Mouse (Mus musculus) thymus, adult 2 months (tissue): Measurements from ENCODE around the gene Lfng. TPM values are rescaled to one million over a fixed set of nuclear protein-coding genes. Genes with fewer than 3 reads are reported as not detected.

Experiments
- DNase-seq: peaks from one replicate; pipeline ENCODE4 v3.0.0; 2021
- H3K27ac ChIP-seq: fragments of 200-500 bp; 2 replicates; pipeline ENCODE4 v1.5.1; 2012; ENCODE audit warnings: low read length, control low read depth; ENCODE audit not compliant: control insufficient read depth, insufficient read depth
- H3K27me3 ChIP-seq: fragments of 200-500 bp; 2 replicates; pipeline ENCODE4 v1.6.1; 2012; ENCODE audit warnings: mild to moderate bottlenecking, low read length, moderate library complexity, mixed read lengths; ENCODE audit not compliant: control insufficient read depth, insufficient read depth
- H3K36me3 ChIP-seq: fragments of 200-500 bp; 2 replicates; pipeline ENCODE4 v1.6.1; 2012; ENCODE audit warnings: mild to moderate bottlenecking, low read length, moderate library complexity; ENCODE audit not compliant: control insufficient read depth, insufficient read depth
- H3K4me1 ChIP-seq: fragments of 200-500 bp; replicated peaks from 2 replicates; pipeline ENCODE4 v1.6.1; 2012; ENCODE audit warnings: low read length; ENCODE audit not compliant: control insufficient read depth, insufficient read depth
- H3K4me3 ChIP-seq: fragments of 200-500 bp; 2 replicates; pipeline ENCODE4 v1.5.1; 2012; ENCODE audit warnings: mild to moderate bottlenecking, low read length, control low read depth, moderate library complexity; ENCODE audit not compliant: control insufficient read depth, insufficient read depth
- CTCF ChIP-seq: fragments of 200-500 bp; IDR thresholded peaks from 2 replicates; pipeline ENCODE4 v1.5.1; 2012; ENCODE audit warnings: mild to moderate bottlenecking, control low read depth, low read length, moderate library complexity, borderline replicate concordance; ENCODE audit not compliant: control insufficient read depth, poor library complexity, insufficient read depth; ENCODE audit errors: extremely low read depth
- POLR2A ChIP-seq: fragments of 200-500 bp; IDR thresholded peaks from 2 replicates; pipeline ENCODE4 v1.6.1; 2012; ENCODE audit warnings: mild to moderate bottlenecking, low read length, control low read depth, moderate library complexity; ENCODE audit not compliant: control insufficient read depth, poor library complexity, insufficient read depth; ENCODE audit errors: extremely low read depth
- WGBS: fragments of 180-500 bp; shearing (Covaris S2); methylation state at CpG from one replicate; pipeline ENCODE4 v1.1.7; 2018; 5-methylcytosine and 5-hydroxymethylcytosine counted together
- polyA plus RNA-seq: library from polyadenylated mRNA; depleted of rRNA; stranded (reverse); fragments of >200 nt; gene quantifications from 2 replicates; pipeline ENCODE4 v1.2.3, GENCODE M21; 2012; rRNA removed

The Lfng gene
- polyA plus RNA-seq = 141 and 171 TPM in 2 replicates

GRCm38 (mm10) chr5:140607001-140607835, at the start of gene Lfng:
Gene Lfng, plus strand, starts transcription at chr5:140607320.
- under 1% methylated on average over 91 of the region's 91 CpGs for WGBS
- H3K27me3 ChIP-seq = peaks cover 5% of the 10 kb centered on the region; the same call in 1 of the 2 replicates
- peak within 1 kb of the TSS; percentile 57 for H3K27ac ChIP-seq
- peak; percentile 67 for DNase-seq
- H3K36me3 ChIP-seq = no peaks in the 10 kb centered on the region
- H3K4me1 ChIP-seq = peaks cover 53% of the 10 kb centered on the region
- TF ChIP-seq POLR2A = no peak
- no peak; the same call in 1 of the 2 replicates for TF ChIP-seq CTCF
- peak within 1 kb of the TSS; percentile 42 for H3K4me3 ChIP-seq

GRCm38 (mm10) chr5:140562601-140563000, 44.5 kb upstream of the Lfng start:
- Histone ChIP-seq H3K4me1 (peaks cover 39% of the 10 kb centered on the region), H3K27me3 (no peaks in the 10 kb centered on the region), H3K27ac (no peak overlapping the region), H3K4me3 (no peak overlapping the region), H3K36me3 (no peaks in the 10 kb centered on the region)
- no peak for TF ChIP-seq CTCF
- TF ChIP-seq POLR2A = no peak
- WGBS = 76% methylated on average over 9 of the region's 9 CpGs
- no peak for DNase-seq

GRCm38 (mm10) chr5:140564896-140565295, 42.2 kb upstream of the Lfng start, which contains the start of gene Grifin:
Gene Grifin, minus strand, starts transcription at chr5:140565071.
- WGBS = 42% methylated on average over 4 of the region's 4 CpGs
- H3K27me3 ChIP-seq = no peaks in the 10 kb centered on the region
- no peak within 1 kb of the TSS for H3K27ac ChIP-seq
- no peak within 1 kb of the TSS for H3K4me3 ChIP-seq
- H3K36me3 ChIP-seq = no peaks in the 10 kb centered on the region
- H3K4me1 ChIP-seq = peaks cover 53% of the 10 kb centered on the region
- TF ChIP-seq CTCF = no peak
- TF ChIP-seq POLR2A = no peak
- no peak for DNase-seq

GRCm38 (mm10) chr5:140565451-140565850, 41.7 kb upstream of the Lfng start:
- Histone ChIP-seq H3K27ac (no peak overlapping the region), H3K27me3 (no peaks in the 10 kb centered on the region), H3K4me3 (no peak overlapping the region), H3K36me3 (no peaks in the 10 kb centered on the region), H3K4me1 (peaks cover 54% of the 10 kb centered on the region)
- 72% methylated on average over 5 of the region's 5 CpGs for WGBS
- TF ChIP-seq CTCF (no peak), POLR2A (no peak)
- DNase-seq = no peak

GRCm38 (mm10) chr5:140565856-140566255, 41.3 kb upstream of the Lfng start:
- 72% methylated on average over 6 of the region's 6 CpGs for WGBS
- no peak overlapping the region for H3K4me3 ChIP-seq

GRCm38 (mm10) chr5:140566271-140566670, 40.8 kb upstream of the Lfng start:
- 87% methylated on average over 4 of the region's 4 CpGs for WGBS
- Histone ChIP-seq H3K27me3 (no peaks in the 10 kb centered on the region), H3K36me3 (no peaks in the 10 kb centered on the region), H3K27ac (no peak overlapping the region), H3K4me1 (peaks cover 55% of the 10 kb centered on the region), H3K4me3 (no peak overlapping the region)
- no peak for TF ChIP-seq CTCF
- no peak for TF ChIP-seq POLR2A
- DNase-seq = no peak

More at GRCm38 (mm10) chr5:140565856-140566255, 41.3 kb upstream of the Lfng start:
- DNase-seq = peak; percentile 73
- H3K4me1 ChIP-seq = peaks cover 55% of the 10 kb centered on the region
- H3K27me3 ChIP-seq = no peaks in the 10 kb centered on the region
- TF ChIP-seq CTCF = peak; percentile 39; the same call in 1 of the 2 replicates
- no peak for TF ChIP-seq POLR2A
- no peaks in the 10 kb centered on the region for H3K36me3 ChIP-seq
- H3K27ac ChIP-seq = no peak overlapping the region
